Mouse (Mus musculus) 3T3-L1 (cell line): ENCODE results near the gene Cyp11a1.

ENCODE experiments used
- DNase-seq: peaks from one replicate; pipeline ENCODE4 v3.0.0-alpha.2; 2015; ENCODE audit warnings: low read depth, low spot score

Gene Cyp11a1

GRCm38 (mm10) chr9:58008336-58009014, 2.3 kb downstream of the Cyp11a1 start:
- DNase-seq = no peak

GRCm38 (mm10) chr9:58009015-58009362, 2.8 kb downstream of the Cyp11a1 start:
- DNase-seq = peak; percentile 53

- DNase-seq = no peak
Observed at GRCm38 (mm10) chr9:58009588-58009987, 3.4 kb downstream of the Cyp11a1 start.

GRCm38 (mm10) chr9:58011027-58011426, 4.8 kb downstream of the Cyp11a1 start:
- peak; percentile 45 for DNase-seq

- no peak for DNase-seq
Observed at GRCm38 (mm10) chr9:58011552-58011951, 5.3 kb downstream of the Cyp11a1 start.

GRCm38 (mm10) chr9:58012486-58012885, 6.3 kb downstream of the Cyp11a1 start:
- peak; percentile 49 for DNase-seq

- no peak for DNase-seq
Observed at GRCm38 (mm10) chr9:58012935-58013334, 6.7 kb downstream of the Cyp11a1 start.

GRCm38 (mm10) chr9:58014393-58015160, 8.4 kb downstream of the Cyp11a1 start:
- DNase-seq = no peak

- no peak for DNase-seq
Observed at GRCm38 (mm10) chr9:58015856-58016255, 9.6 kb downstream of the Cyp11a1 start.

- no peak for DNase-seq
Observed at GRCm38 (mm10) chr9:58016962-58017361, 10.8 kb downstream of the Cyp11a1 start.

- no peak for DNase-seq
Observed at GRCm38 (mm10) chr9:58018385-58018784, 12.2 kb downstream of the Cyp11a1 start.

GRCm38 (mm10) chr9:58025995-58026394, 19.8 kb downstream of the Cyp11a1 start:
- DNase-seq = no peak

- no peak for DNase-seq
Observed at GRCm38 (mm10) chr9:58027426-58028180, 21.4 kb downstream of the Cyp11a1 start.

- no peak for DNase-seq
Observed at GRCm38 (mm10) chr9:58028841-58029240, 22.6 kb downstream of the Cyp11a1 start.

- DNase-seq = no peak
Observed at GRCm38 (mm10) chr9:58029635-58030034, 23.4 kb downstream of the Cyp11a1 start.

GRCm38 (mm10) chr9:58031895-58032294, 25.7 kb downstream of the Cyp11a1 start:
- DNase-seq = no peak

GRCm38 (mm10) chr9:58035519-58035918, 29.3 kb downstream of the Cyp11a1 start:
- no peak for DNase-seq

- peak; percentile 58 for DNase-seq
Observed at GRCm38 (mm10) chr9:58035951-58036698, 29.9 kb downstream of the Cyp11a1 start.

- DNase-seq = peak; percentile 65
Observed at GRCm38 (mm10) chr9:58036961-58037360, 30.8 kb downstream of the Cyp11a1 start.

- peak; percentile 80 for DNase-seq
Observed at GRCm38 (mm10) chr9:58038500-58039168, 32.4 kb downstream of the Cyp11a1 start.

- peak; percentile 17 for DNase-seq
Observed at GRCm38 (mm10) chr9:58040977-58041376, 34.8 kb downstream of the Cyp11a1 start.
